Mouse (Mus musculus) stomach, adult 2 months (tissue): ENCODE data around the gene Rsl1d1. TPM values are rescaled to one million over a fixed set of nuclear protein-coding genes. Genes with fewer than 3 reads are reported as not detected.

Experiments
- polyA plus RNA-seq: library from polyadenylated mRNA; depleted of rRNA; stranded (reverse); fragments of >200 nt; gene quantifications from 2 replicates; pipeline ENCODE4 v1.2.3, GENCODE M21; 2012; rRNA removed

The Rsl1d1 gene
- 0.29 and 0.70 TPM in 2 replicates for polyA plus RNA-seq

DNA sequence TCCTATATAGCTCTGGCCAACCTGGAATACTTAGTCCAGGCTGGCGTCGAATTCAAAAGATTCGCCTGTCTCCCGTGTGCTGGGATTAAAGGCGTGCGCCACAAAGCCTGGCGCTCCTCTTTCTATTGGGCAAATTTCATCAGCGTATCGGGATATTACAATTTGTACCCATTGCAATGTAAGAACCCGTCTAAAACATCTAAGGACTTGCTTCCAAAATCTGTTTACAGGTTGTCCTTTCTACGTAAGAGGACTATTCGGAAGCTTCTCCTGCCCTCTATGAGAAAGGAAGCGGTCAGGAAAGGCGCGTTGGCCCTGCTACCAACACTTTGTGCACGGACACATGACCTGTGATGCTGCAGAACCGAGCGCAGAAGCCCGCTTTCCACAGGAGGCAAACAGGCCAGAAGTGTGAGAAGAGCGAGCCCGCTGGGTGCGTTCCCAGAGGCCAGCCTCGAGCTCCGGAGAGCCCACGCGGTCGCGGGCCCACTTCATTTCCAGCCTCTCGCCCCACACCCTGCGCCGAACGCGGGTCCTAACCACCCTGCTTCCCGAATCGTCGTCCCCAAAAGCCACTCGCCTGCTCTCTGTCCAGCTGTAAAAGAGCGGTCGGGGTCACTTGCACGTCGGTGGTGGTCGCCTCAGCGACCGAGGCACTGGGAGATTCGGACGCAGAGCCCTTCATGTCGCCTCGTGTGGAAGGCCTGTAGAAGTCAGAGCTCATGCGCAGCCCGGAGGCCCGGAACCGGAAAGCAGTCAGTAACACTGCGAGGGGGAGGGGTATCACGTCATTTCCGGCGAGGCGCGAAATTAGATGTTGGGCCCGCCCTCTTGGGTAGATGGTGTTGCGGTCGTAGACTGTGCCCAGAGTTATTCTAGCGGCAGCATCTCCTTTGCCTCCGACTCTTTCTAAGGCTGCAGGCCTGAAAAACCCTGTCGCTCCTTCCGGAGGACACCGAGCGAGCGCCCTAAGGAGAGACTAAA is at the start of gene Rsl1d1:
Gene Rsl1d1, minus strand, starts transcription at position 761 of the 984 bp plus-strand sequence.

GRCm38 (mm10) chr16:11176208-11176883 is 26.8 kb downstream of the Rsl1d1 start, which contains the start of gene Zc3h7a:
Gene Zc3h7a, minus strand, starts transcription at chr16:11176393.

Other genes with a start within 250 kb of the Rsl1d1 start
- gene Snn, start 142.4 kb downstream of the Rsl1d1 start, polyA plus RNA-seq = 3.1 and 3.2 TPM in 2 replicates
- 102 and 139 TPM in 2 replicates for gene Litaf, start 137.2 kb downstream of the Rsl1d1 start, polyA plus RNA-seq
- 15.1 and 16.0 TPM in 2 replicates for gene Txndc11, start 68.7 kb downstream of the Rsl1d1 start, polyA plus RNA-seq
- gene Zc3h7a, start 26.9 kb downstream of the Rsl1d1 start, polyA plus RNA-seq = 4.8 and 8.9 TPM in 2 replicates
- 19.6 and 21.4 TPM in 2 replicates for gene Gspt1, start 51.0 kb upstream of the Rsl1d1 start, polyA plus RNA-seq
- 0.22 and 0.54 TPM in 2 replicates for gene Tnfrsf17, start 110.5 kb upstream of the Rsl1d1 start, polyA plus RNA-seq
- gene Snx29, start 119.6 kb upstream of the Rsl1d1 start, polyA plus RNA-seq = 1.7 and 1.8 TPM in 2 replicates